In genomic region chr1:93138534-93138933, GRCm38 (mm10) we compare ENCODE assay signal across 16 mouse cellular contexts. TPM values are rescaled to one million over a fixed set of nuclear protein-coding genes. Genes with fewer than 3 reads are reported as not detected.
A peak's percentile ranks its signal among the peaks of the same experiment; 100 is the strongest.
DNase-seq lines count a peak whose midpoint lies in the region; ATAC-seq and TF ChIP-seq lines count a peak whose summit lies in the region.
"Had no signal": no experiment of that assay in that cellular context is flagged by ENCODE, and none has a peak within 500 bp of the region (broad histone marks: within the 10 kb centered on the region; RNA-seq: fewer than 3 reads in every experiment).

No protein-coding gene starts in this region.

- no peak overlapping the region for H3K27ac ChIP-seq in midbrain, postnatal 0 days (ENCODE audit: low read depth, low read length)
- no peak overlapping the region for H3K27ac ChIP-seq in midbrain, embryonic 14.5 days (replicated peaks; ENCODE audit: low read depth, low read length)
- no peak overlapping the region for H3K27ac ChIP-seq in kidney, embryonic 16.5 days (ENCODE audit: low read length)
- peak overlapping the region; percentile 47 for H3K27ac ChIP-seq in liver, embryonic 13.5 days
- H3K27ac ChIP-seq in cerebellum, adult 2 months (ENCODE audit: insufficient read depth, low read length) = no peak overlapping the region
- H3K27ac ChIP-seq in embryonic facial prominence, embryonic 10.5 days (replicated peaks) = no peak overlapping the region
- H3K27ac ChIP-seq: embryonic facial prominence, embryonic 15.5 days; midbrain, embryonic 13.5 days; neural tube, embryonic 13.5 days had no signal

- no peak for ATAC-seq in midbrain, postnatal 0 days (ENCODE audit: low FRiP score)
- ATAC-seq in midbrain, embryonic 14.5 days (ENCODE audit: low FRiP score, low TSS enrichment) = no peak
- peak; percentile 58; the same call in 1 of the 2 replicates for ATAC-seq in kidney, embryonic 16.5 days (ENCODE audit: low FRiP score, low TSS enrichment)
- ATAC-seq in liver, embryonic 13.5 days (ENCODE audit: low read depth) = peak; percentile 73
- ATAC-seq: forebrain, postnatal 0 days; midbrain, embryonic 13.5 days had no signal

- no peak for TF ChIP-seq POLR2A in cerebellum, adult 2 months (IDR thresholded peaks at IDR 0.05; ENCODE audit: borderline replicate concordance, insufficient read depth, low read length)

- H3K27me3 ChIP-seq in midbrain, postnatal 0 days (ENCODE audit: insufficient read depth, low read length) = no peaks in the 10 kb centered on the region
- H3K27me3 ChIP-seq in midbrain, embryonic 14.5 days (ENCODE audit: control insufficient read depth, insufficient read depth, low read length) = no peaks in the 10 kb centered on the region
- no peaks in the 10 kb centered on the region for H3K27me3 ChIP-seq in kidney, embryonic 16.5 days (ENCODE audit: insufficient read depth, low read length)
- H3K27me3 ChIP-seq in liver, embryonic 13.5 days = no peaks in the 10 kb centered on the region
- no peaks in the 10 kb centered on the region for H3K27me3 ChIP-seq in cerebellum, adult 2 months (ENCODE audit: control insufficient read depth, insufficient read depth, low read length)
- no peaks in the 10 kb centered on the region for H3K27me3 ChIP-seq in embryonic facial prominence, embryonic 10.5 days (replicated peaks; ENCODE audit: low read depth, poor library complexity, severe bottlenecking)
- H3K27me3 ChIP-seq: embryonic facial prominence, embryonic 15.5 days; midbrain, embryonic 13.5 days; neural tube, embryonic 13.5 days had no signal

- intact Hi-C loops in gastrocnemius, postnatal 14 days (cut with DNase I; ENCODE audit: low total_unique reads) = no loop called here

- WGBS in midbrain, postnatal 0 days = 82% methylated on average over 6 of the region's 6 CpGs
- 85% methylated on average over 6 of the region's 6 CpGs for WGBS in midbrain, embryonic 14.5 days
- WGBS in kidney, embryonic 16.5 days = 73% methylated on average over 6 of the region's 6 CpGs
- 54% methylated on average over 6 of the region's 6 CpGs for WGBS in liver, embryonic 13.5 days (ENCODE audit: insufficient replicate concordance)
- 52% methylated on average over 6 of the region's 6 CpGs for WGBS in cerebellum, adult 2 months
- 90% methylated on average over 6 of the region's 6 CpGs for WGBS in embryonic facial prominence, embryonic 10.5 days

- no peak overlapping the region for H3K9ac ChIP-seq in midbrain, postnatal 0 days (replicated peaks; ENCODE audit: low read length, poor library complexity, severe bottlenecking)
- H3K9ac ChIP-seq in midbrain, embryonic 14.5 days (replicated peaks; ENCODE audit: low read length) = no peak overlapping the region
- no peak overlapping the region for H3K9ac ChIP-seq in kidney, embryonic 16.5 days (replicated peaks; ENCODE audit: low read length)
- H3K9ac ChIP-seq in liver, embryonic 13.5 days = no peak overlapping the region
- H3K9ac ChIP-seq: embryonic facial prominence, embryonic 15.5 days; forebrain, postnatal 0 days; midbrain, embryonic 13.5 days; neural tube, embryonic 13.5 days had no signal

- peak; percentile 17 for DNase-seq in midbrain, postnatal 0 days (ENCODE audit: low spot score)
- no peak for DNase-seq in midbrain, embryonic 14.5 days
- DNase-seq in liver, embryonic 13.5 days = no peak
- no peak for DNase-seq in cerebellum, adult 2 months
- no peak for DNase-seq in embryonic facial prominence, embryonic 10.5 days (ENCODE audit: low spot score)
- DNase-seq in gastrocnemius, postnatal 14 days = no peak
- DNase-seq: forebrain, postnatal 0 days; lung, postnatal 14 days had no signal

- no peak overlapping the region for H3K4me3 ChIP-seq in midbrain, postnatal 0 days (ENCODE audit: low read depth, low read length)
- H3K4me3 ChIP-seq in midbrain, embryonic 14.5 days (replicated peaks; ENCODE audit: low read depth, low read length) = no peak overlapping the region
- no peak overlapping the region for H3K4me3 ChIP-seq in kidney, embryonic 16.5 days (ENCODE audit: low read length)
- H3K4me3 ChIP-seq in liver, embryonic 13.5 days (replicated peaks) = no peak overlapping the region
- no peak overlapping the region for H3K4me3 ChIP-seq in cerebellum, adult 2 months (replicated peaks; ENCODE audit: insufficient read depth, low read depth, low read length)
- H3K4me3 ChIP-seq in embryonic facial prominence, embryonic 10.5 days = no peak overlapping the region
- H3K4me3 ChIP-seq: embryonic facial prominence, embryonic 15.5 days; midbrain, embryonic 13.5 days; neural tube, embryonic 13.5 days had no signal

- H3K9me3 ChIP-seq in midbrain, postnatal 0 days (ENCODE audit: low read length) = no peaks in the 10 kb centered on the region
- H3K9me3 ChIP-seq in midbrain, embryonic 14.5 days (ENCODE audit: control insufficient read depth, low read length) = no peaks in the 10 kb centered on the region
- no peaks in the 10 kb centered on the region for H3K9me3 ChIP-seq in kidney, embryonic 16.5 days (ENCODE audit: low read length)
- no peaks in the 10 kb centered on the region for H3K9me3 ChIP-seq in liver, embryonic 13.5 days (replicated peaks)
- no peaks in the 10 kb centered on the region for H3K9me3 ChIP-seq in embryonic facial prominence, embryonic 10.5 days
- H3K9me3 ChIP-seq: embryonic facial prominence, embryonic 15.5 days; midbrain, embryonic 13.5 days; neural tube, embryonic 13.5 days had no signal

- no peaks in the 10 kb centered on the region for H3K4me1 ChIP-seq in midbrain, postnatal 0 days (ENCODE audit: insufficient read depth, low read length)
- H3K4me1 ChIP-seq in midbrain, embryonic 14.5 days (ENCODE audit: control insufficient read depth, insufficient read depth, low read length) = no peaks in the 10 kb centered on the region
- no peaks in the 10 kb centered on the region for H3K4me1 ChIP-seq in kidney, embryonic 16.5 days (ENCODE audit: insufficient read depth, low read length)
- H3K4me1 ChIP-seq in liver, embryonic 13.5 days (replicated peaks) = peaks cover 6% of the 10 kb centered on the region; the same call in 1 of the 2 replicates
- H3K4me1 ChIP-seq in cerebellum, adult 2 months (ENCODE audit: control insufficient read depth, insufficient read depth, low read length) = no peaks in the 10 kb centered on the region
- H3K4me1 ChIP-seq in embryonic facial prominence, embryonic 10.5 days = peaks cover 11% of the 10 kb centered on the region
- H3K4me1 ChIP-seq: embryonic facial prominence, embryonic 15.5 days; midbrain, embryonic 13.5 days; neural tube, embryonic 13.5 days had no signal

- TF ChIP-seq CTCF in midbrain, postnatal 0 days (IDR thresholded peaks at IDR 0.05) = no peak
- TF ChIP-seq CTCF in cerebellum, adult 2 months (IDR thresholded peaks at IDR 0.05; ENCODE audit: borderline replicate concordance, insufficient read depth, low read depth, low read length) = no peak

- H3K36me3 ChIP-seq in midbrain, postnatal 0 days (ENCODE audit: insufficient read depth, low read length) = no peaks in the 10 kb centered on the region
- H3K36me3 ChIP-seq in midbrain, embryonic 14.5 days (ENCODE audit: control insufficient read depth, insufficient read depth, low read length) = no peaks in the 10 kb centered on the region
- H3K36me3 ChIP-seq in kidney, embryonic 16.5 days (ENCODE audit: insufficient read depth, low read length) = no peaks in the 10 kb centered on the region
- H3K36me3 ChIP-seq in liver, embryonic 13.5 days = no peaks in the 10 kb centered on the region
- no peaks in the 10 kb centered on the region for H3K36me3 ChIP-seq in embryonic facial prominence, embryonic 10.5 days (replicated peaks)
- H3K36me3 ChIP-seq: embryonic facial prominence, embryonic 15.5 days; midbrain, embryonic 13.5 days; neural tube, embryonic 13.5 days had no signal

- no peak overlapping the region for H3K4me2 ChIP-seq in midbrain, postnatal 0 days (ENCODE audit: low read depth, low read length, poor library complexity, severe bottlenecking)
- H3K4me2 ChIP-seq in midbrain, embryonic 14.5 days (ENCODE audit: low read length) = no peak overlapping the region
- H3K4me2 ChIP-seq in kidney, embryonic 16.5 days (replicated peaks; ENCODE audit: low read depth, low read length) = no peak overlapping the region
- no peak overlapping the region for H3K4me2 ChIP-seq in liver, embryonic 13.5 days
- H3K4me2 ChIP-seq: embryonic facial prominence, embryonic 15.5 days; midbrain, embryonic 13.5 days; neural tube, embryonic 13.5 days had no signal

RNA-seq across cellular contexts. Expression of gene Agxt, which starts 3.5 kb away (rescaled TPM):
- total RNA-seq in midbrain, postnatal 0 days (2014; rRNA removed) = not detected in 2 replicates
- polyA plus RNA-seq in midbrain, postnatal 0 days (2015; fragmentation: Nextera tagmentation; extraction: Ambion mirVana) = not detected in 2 replicates
- polyA plus RNA-seq in midbrain, embryonic 14.5 days (2014; fragmentation: Nextera tagmentation; extraction: Ambion mirVana) = not detected in 2 replicates
- 0.32 TPM in 1 of 2 replicates, not detected in the other for polyA plus RNA-seq in kidney, embryonic 16.5 days (2015; fragmentation: Nextera tagmentation; extraction: Ambion mirVana)
- 4.3 and 4.7 TPM in 2 replicates for polyA plus RNA-seq in liver, embryonic 13.5 days (2015; fragmentation: Nextera tagmentation; extraction: Ambion mirVana)
- polyA plus RNA-seq in cerebellum, adult 2 months (2012; rRNA removed) = not detected in 2 replicates
- polyA plus RNA-seq in embryonic facial prominence, embryonic 10.5 days (2016; fragmentation: Nextera tagmentation; extraction: Ambion mirVana) = not detected in 2 replicates
- not detected for total RNA-seq in gastrocnemius, postnatal 14 days (2021)
- total RNA-seq: forebrain, postnatal 0 days; layer of hippocampus, adult 8-10 months; left cerebral cortex, postnatal 36 days had no signal
- polyA plus RNA-seq: forebrain, postnatal 0 days; midbrain, embryonic 13.5 days; neural tube, embryonic 13.5 days; urinary bladder, adult 2 months had no signal

RNA-seq across cellular contexts. Expression of gene 2310007B03Rik, which starts 22.2 kb away (rescaled TPM):
- 0.88 TPM in 1 of 2 replicates, not detected in the other for total RNA-seq in midbrain, postnatal 0 days (2014; rRNA removed)
- polyA plus RNA-seq in midbrain, postnatal 0 days (2015; fragmentation: Nextera tagmentation; extraction: Ambion mirVana) = 0.07 and 0.10 TPM in 2 replicates
- polyA plus RNA-seq in midbrain, embryonic 14.5 days (2014; fragmentation: Nextera tagmentation; extraction: Ambion mirVana) = not detected in 2 replicates
- polyA plus RNA-seq in kidney, embryonic 16.5 days (2015; fragmentation: Nextera tagmentation; extraction: Ambion mirVana) = 2.2 and 2.3 TPM in 2 replicates
- 0.09 and 0.10 TPM in 2 replicates for polyA plus RNA-seq in liver, embryonic 13.5 days (2015; fragmentation: Nextera tagmentation; extraction: Ambion mirVana)
- polyA plus RNA-seq in cerebellum, adult 2 months (2012; rRNA removed) = 0.10 TPM in 1 of 2 replicates, not detected in the other
- 0.87 and 1.5 TPM in 2 replicates for polyA plus RNA-seq in embryonic facial prominence, embryonic 10.5 days (2016; fragmentation: Nextera tagmentation; extraction: Ambion mirVana)
- total RNA-seq in gastrocnemius, postnatal 14 days (2021) = not detected
- total RNA-seq: forebrain, postnatal 0 days; gastrocnemius, postnatal 4 days; layer of hippocampus, adult 8-10 months; left cerebral cortex, postnatal 36 days had no signal
- polyA plus RNA-seq: midbrain, embryonic 13.5 days; neural tube, embryonic 13.5 days had no signal

RNA-seq across cellular contexts. Expression of gene Crocc2, which starts 30.0 kb away (rescaled TPM):
- total RNA-seq in midbrain, postnatal 0 days (2014; rRNA removed) = 1.2 and 1.4 TPM in 2 replicates
- polyA plus RNA-seq in midbrain, postnatal 0 days (2015; fragmentation: Nextera tagmentation; extraction: Ambion mirVana) = 0.54 and 0.84 TPM in 2 replicates
- polyA plus RNA-seq in midbrain, embryonic 14.5 days (2014; fragmentation: Nextera tagmentation; extraction: Ambion mirVana) = 0.05 and 0.09 TPM in 2 replicates
- polyA plus RNA-seq in kidney, embryonic 16.5 days (2015; fragmentation: Nextera tagmentation; extraction: Ambion mirVana) = 0.22 and 0.34 TPM in 2 replicates
- not detected in 2 replicates for polyA plus RNA-seq in liver, embryonic 13.5 days (2015; fragmentation: Nextera tagmentation; extraction: Ambion mirVana)
- polyA plus RNA-seq in cerebellum, adult 2 months (2012; rRNA removed) = 0.28 and 0.54 TPM in 2 replicates
- polyA plus RNA-seq in embryonic facial prominence, embryonic 10.5 days (2016; fragmentation: Nextera tagmentation; extraction: Ambion mirVana) = 0.19 and 0.20 TPM in 2 replicates
- not detected for total RNA-seq in gastrocnemius, postnatal 14 days (2021)
- total RNA-seq: gastrocnemius, postnatal 4 days had no signal

RNA-seq across cellular contexts. Expression of gene Kif1a, which starts 36.8 kb away (rescaled TPM):
- 677 and 686 TPM in 2 replicates for total RNA-seq in midbrain, postnatal 0 days (2014; rRNA removed)
- polyA plus RNA-seq in midbrain, postnatal 0 days (2015; fragmentation: Nextera tagmentation; extraction: Ambion mirVana) = 690 and 716 TPM in 2 replicates
- 228 and 350 TPM in 2 replicates for polyA plus RNA-seq in midbrain, embryonic 14.5 days (2014; fragmentation: Nextera tagmentation; extraction: Ambion mirVana)
- 7.4 and 11.6 TPM in 2 replicates for polyA plus RNA-seq in kidney, embryonic 16.5 days (2015; fragmentation: Nextera tagmentation; extraction: Ambion mirVana)
- 0.35 and 0.61 TPM in 2 replicates for polyA plus RNA-seq in liver, embryonic 13.5 days (2015; fragmentation: Nextera tagmentation; extraction: Ambion mirVana)
- 290 and 291 TPM in 2 replicates for polyA plus RNA-seq in cerebellum, adult 2 months (2012; rRNA removed)
- 23.9 and 27.5 TPM in 2 replicates for polyA plus RNA-seq in embryonic facial prominence, embryonic 10.5 days (2016; fragmentation: Nextera tagmentation; extraction: Ambion mirVana)
- total RNA-seq in gastrocnemius, postnatal 14 days (2021) = 1 to 10 TPM; 1.4 to 5.7 TPM

Comparison
In these comparisons a context has a peak if more than half of its experiments do, and no peak if none do; other contexts are left out.
1. ATAC-seq: peak in kidney, embryonic 16.5 days (single experiment) and liver, embryonic 13.5 days (single experiment); none in midbrain, postnatal 0 days (single experiment) and midbrain, embryonic 14.5 days (single experiment).